Mouse (Mus musculus) thymus, postnatal 14 days (tissue): ENCODE results near the gene Hsd17b1.
"Not testable (repeated sequence)": the region's sequence is repeated elsewhere in the genome, so short reads cannot be mapped to it uniquely, and the experiment has no call there.

Source experiments
- DNase-seq: peaks from one replicate; pipeline ENCODE4 v3.0.0; 2021

The Hsd17b1 gene

DNA sequence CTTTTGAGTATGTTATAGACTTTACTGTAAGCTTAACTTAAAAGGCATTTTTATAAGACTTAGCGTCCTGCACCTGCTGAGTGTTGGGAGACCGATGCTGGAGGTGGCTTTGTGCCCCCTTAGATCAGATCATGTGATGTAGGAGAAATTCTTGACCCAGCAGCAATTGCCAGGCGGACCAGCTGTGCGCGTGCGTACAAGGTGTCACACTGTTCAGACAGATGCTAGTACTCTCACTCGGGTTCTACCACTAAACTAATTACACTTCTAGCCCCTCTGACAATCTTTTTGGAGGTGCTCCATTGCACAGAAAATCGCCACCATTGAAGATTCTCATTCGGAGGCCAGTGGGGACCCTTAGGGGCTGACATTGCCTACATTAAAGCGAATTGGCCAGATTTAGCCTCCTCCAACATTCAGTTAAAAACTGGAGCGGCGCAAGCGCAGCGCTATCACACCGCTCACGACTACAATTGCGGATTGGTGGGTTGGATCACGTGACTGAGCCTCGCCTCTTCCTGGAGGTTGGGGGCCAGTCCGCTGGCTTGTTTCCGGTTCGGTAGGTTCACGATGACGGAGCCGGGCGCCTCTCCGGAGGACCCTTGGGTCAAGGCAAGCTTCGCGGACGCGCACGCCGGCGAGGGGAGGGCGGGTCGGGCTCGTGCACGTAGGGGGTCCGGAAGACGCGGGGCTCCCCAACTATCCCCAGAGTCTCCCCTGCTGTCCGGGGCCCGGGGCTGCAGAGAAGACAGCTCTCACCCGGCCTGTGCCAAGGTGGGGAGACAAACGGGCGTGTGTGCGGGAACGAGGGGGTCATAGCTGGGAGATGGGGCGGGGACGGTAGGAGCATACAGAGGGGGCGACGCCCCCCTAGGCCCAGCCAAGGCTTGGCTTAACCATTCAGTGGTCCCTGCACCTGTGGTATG is 8.8 kb downstream of the Hsd17b1 start, which contains the start of gene Mlx:
TSS of gene Mlx (plus strand) at position 522 of the 926 bp plus-strand sequence.
- DNase-seq = peak; percentile 91

DNA sequence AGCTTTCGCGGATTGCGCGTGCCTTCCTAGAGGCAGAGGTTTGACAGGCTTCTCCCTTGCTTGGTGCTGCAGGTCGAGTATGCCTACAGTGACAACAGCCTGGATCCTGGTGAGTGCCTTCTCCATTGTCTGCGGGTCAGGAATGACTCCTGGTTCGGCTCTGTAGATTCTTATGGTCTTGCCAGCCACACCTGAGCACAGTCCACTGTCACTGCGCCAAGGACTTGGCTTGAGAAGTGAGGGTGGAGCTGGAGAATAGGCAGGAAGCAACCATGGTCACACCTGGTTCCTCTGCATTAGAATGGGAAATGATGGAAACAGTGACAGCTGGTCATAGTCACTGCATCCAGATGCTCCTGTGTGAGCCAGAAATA is 9.5 kb downstream of the Hsd17b1 start:
- no peak for DNase-seq

DNA sequence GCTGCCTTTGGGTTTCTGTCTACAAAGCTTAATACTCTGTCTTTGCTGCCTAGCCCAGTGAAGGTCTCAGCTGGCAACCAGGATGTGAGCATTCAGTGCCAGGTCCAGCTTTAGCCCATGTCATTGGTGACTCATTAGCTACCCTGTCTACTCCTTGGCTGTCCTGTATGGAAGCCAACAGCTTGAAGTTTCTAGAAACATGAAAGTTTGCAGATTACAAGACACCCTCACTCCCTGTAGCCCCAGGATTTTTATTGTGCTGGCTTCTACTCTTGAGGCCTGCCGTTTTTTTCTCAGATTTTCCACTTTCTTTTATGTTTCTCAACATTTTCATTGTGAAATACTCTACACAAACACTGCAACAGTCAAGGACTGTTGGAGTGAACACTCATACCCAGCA is 11.7 kb downstream of the Hsd17b1 start:
- DNase-seq = no peak

DNA sequence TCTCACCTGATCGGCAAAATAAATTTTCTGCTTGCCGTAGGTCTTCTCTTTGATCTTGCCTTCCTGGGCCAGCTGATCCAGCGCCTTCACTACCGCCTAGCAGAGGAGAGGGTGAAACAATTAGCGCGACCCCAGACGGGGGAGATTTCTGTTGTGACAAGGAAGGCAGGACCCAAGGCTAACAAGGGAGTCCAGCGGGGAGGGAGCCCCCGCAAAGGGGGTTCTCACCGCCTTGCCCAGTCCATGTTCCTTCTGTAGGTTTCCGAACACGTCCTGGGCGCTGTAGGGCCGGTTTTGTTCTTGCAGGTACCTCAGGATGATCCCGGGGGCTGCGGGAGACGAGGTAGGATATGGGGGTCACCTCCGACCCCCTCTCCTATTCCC is 16.7 kb downstream of the Hsd17b1 start:
- DNase-seq = no peak

DNA sequence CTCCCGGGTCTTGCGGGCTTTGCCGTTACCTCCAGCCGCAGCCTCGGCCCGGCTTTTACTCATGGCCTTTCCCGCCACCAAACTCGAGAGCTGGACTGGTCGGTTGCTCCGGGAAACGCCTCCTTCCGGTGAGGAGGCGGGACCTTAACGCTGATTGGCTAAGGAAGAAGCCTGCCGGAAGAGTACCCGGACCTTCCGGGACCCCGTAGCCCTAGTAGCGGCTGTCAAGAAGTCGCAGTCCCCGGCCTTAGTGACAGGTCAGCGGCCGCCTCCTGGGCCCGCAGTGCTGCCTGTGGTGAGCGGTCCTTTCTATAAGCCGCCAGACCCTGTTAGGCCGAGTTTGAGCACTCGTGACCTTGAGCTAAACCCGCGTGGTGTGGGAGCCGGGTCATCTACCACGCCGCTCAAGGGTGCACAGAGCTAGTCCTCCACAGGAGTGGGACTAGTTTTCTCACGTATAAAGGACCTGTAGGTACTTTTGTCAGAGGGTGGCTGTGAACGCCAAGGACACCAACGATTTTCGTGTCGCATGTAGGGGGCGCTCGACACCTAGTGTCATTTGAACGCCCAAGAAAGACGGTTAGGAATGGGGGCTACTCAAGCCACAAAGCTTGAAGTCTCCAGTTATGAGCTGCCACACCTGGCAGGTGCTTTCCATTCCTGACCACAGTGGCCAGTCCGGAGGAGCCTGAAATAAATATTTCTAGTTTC is 17.3 kb downstream of the Hsd17b1 start, which contains the start of gene Psmc3ip:
TSS of gene Psmc3ip (minus strand) at position 123 of the 711 bp plus-strand sequence.
- peak; percentile 92 for DNase-seq

DNA sequence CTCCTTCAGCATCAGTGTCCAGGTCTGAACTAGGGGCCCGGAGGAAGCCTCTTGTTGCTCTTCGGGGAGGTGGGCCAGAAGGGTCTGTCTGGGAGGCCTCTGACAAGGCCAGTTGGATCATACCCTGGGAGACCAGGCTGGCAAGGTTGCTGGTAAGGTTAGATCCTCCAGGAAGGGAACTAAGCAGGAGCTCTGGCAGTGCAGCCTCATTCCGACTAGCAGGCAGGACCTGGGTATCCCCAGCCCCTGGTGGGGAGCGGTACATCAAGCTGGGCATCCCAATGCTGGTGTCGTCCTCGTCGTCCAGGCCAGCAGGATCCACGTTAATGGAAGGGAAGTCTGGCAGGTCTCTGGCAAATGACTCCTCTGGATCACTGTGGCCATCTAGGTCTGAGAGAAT is 20.0 kb downstream of the Hsd17b1 start:
- no peak for DNase-seq

DNA sequence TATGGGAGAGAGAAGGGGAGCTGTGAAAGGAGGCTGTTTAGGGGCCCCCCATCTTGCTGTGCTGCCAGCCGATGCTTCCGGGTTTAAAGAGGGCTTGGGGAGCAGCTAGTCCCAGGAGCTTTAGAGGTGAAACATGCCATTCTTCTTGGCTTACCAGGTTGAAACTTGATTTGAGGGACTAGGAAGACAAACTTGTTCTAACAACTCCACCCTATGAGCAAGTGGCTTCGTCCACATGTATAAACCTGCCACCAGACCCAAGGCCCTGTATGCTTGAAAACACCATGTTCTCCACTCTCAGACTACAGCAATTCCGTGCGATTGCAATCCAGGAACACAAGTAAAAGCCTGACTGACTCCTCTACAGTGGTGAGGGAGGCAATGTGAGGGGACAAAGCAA is 24.8 kb downstream of the Hsd17b1 start:
- DNase-seq = no peak

DNA sequence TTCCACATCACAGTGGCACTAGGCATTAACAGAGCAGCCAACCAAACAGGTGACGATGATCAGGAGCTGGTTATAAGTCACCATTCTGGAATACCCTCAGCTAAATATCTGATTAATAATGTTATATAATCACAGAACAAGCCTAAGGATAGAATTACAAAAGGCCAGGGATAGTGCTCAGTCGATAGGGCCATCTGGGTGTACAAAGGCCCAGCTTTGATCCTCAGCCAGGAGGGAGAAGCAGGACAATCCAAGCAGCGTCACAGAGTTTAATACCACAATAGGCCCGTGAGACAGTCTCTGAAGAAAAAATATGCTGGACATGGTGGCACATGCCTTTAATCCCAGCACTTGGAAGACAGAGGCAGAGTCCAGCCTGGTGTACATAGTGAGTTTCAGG is 31.1 kb downstream of the Hsd17b1 start:
- no peak for DNase-seq

DNA sequence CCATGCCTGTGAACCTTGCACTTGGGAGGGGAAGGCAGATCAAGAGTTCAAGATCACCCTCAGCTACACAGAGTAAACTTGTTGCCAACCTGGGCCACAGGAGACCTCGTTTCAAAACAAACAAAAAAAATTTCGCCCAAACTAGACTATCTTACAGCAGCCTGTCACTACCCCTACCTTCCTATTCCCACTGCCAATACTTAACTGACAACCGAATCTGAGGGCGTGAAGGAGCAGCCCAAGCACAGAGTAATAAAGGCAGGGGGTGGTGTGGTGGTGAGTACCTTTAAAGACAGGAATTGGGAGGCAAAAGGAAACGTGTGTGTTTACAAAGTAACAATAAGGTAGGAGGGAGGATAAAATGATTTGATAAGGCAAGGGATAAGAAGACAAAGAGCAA is 32.5 kb downstream of the Hsd17b1 start:
- no peak for DNase-seq

DNA sequence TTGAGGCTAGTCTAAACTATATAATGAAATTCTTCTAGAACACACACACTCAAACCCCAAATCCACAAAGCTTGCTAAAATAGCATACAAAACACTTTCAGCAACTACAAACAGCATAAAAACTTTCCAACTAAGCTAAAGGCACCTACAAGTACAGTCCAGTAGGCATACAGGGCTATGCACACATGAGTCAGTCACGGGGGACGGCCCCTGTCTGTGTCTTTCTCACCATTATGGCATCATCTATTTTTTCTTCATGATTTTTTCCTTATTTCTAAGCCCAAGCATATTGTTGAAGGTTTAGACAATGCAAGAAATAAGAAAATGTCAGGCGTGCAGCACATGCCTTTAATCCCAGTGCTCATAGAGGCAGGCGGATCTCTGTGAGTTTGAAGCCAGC is 33.0 kb downstream of the Hsd17b1 start:
- no peak for DNase-seq

DNA sequence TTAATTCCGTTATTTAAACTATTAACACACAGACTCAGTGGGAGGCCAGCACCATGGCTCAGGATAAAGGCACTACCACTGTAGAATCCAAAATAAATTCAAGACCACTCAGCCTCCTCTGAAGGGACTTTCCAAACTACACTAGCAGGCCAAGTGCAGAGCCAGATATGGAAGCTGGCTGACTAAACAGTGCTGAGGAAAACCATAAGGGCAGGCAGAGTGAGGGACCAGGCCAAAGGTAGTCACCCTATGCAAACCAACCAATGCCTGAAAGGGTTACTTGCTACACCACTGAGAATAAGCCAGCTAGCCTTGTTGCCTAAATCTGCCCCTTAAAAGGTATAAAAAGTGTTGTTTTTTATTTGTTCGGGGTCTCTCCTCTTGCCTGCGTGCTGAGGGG is 34.0 kb downstream of the Hsd17b1 start:
- no peak for DNase-seq

DNA sequence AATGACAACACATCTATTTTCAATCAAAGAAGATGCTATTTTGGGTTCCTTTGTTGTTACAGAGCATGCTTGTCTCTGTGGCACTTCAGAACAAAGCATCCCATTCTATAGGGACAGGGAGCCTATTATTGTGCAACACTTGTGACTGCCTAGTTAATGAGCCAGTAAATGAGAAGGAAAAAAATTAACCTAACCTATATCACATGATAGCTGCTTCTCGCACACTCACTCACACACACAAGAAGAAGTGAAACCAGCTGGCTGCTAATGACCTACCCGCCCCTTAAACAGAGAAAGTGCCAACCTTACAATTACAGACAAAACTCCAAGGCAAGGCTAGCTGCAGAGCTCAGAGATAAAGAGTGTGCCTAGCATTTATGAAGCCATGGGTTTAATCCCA is 37.4 kb downstream of the Hsd17b1 start:
- DNase-seq = no peak

DNA sequence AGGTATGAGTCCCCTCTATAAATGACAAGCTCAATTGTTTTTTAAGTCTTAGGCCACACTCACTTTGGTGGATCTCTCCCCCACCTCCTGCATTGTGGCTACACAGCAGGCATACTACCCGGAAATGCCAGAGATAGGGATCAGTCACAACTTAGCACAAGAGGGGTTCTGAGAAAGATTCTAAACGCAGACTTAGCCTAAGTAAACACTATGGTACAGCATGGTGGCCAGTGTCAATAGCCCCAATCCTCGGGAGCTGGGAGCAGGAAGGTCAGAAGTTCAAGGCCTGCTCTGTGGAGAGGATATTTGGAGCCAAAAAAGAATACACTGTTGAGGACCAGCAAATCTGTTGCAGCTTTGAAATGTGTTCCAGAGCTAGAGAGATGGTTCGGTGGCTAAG is 39.9 kb downstream of the Hsd17b1 start:
- DNase-seq = peak; percentile 14

DNA sequence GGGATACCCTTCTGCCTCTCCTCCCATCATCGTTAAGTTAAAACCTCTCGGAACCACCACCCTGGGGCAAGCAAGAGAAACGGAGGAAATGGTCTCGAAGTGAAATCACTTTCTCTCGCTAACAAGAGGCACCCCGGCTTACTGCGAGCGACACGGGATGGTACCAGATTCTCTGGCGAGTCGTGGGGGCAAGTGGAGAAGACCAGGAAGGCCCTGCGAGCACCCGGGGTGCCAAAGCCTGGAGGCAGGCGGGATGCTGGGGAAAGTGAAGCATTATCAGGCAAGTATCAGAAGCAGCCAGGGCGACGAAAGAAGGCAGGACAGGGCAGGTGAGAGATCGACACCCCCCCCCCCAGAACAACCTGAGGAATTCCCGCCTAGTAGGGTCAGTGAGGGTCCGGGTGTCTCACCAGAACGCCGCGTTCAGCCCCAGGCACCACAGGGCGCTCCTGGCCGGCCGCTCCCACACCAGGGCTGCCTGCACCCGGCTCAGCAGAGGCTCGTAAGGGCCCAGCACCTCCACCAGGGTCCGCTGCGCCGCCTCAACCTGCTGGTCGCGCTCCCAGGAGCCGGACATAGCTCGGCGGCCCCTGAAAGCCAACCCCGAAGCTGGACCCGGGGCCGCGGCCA is 41.0 kb downstream of the Hsd17b1 start:
- no peak for DNase-seq

DNA sequence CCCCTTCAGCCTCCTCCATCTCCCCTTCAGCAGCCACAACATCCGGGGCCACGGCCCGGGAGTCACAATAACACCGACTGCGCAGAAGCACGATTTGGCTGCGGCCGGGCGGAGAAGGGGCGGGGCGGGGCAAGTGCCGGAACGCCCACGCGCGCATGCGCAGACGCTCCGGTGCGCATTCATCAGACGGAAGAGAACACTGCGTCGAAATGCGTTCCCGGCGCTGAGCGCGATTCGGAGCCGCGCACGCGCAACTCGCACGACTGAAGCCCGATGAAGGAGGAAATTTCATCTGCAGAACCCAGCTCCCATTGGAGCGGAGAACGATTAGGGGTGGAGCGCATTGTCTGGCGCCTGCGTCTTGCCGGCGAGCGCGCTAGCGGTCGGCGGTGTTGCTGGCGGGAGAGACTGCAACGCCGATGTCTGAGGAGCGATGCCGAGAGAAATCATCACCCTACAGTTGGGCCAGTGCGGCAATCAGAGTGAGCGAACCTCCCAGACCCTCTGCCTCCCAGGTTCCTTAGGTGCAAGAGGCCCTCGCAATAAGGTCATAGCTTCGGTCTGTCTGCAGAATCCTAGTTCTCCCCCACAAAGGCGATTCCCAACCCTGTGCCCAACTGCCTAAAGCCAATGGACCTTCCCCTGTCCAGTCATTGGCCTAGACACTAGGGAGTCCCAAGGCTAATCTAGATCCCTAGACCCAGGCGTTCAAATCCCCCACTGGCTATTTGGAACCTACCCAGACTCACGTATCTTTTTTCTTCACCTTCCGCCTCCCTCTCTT is 41.7 kb downstream of the Hsd17b1 start, which contains the start of the genes Retreg3 and Tubg1:
TSS of gene Retreg3 (minus strand) at position 133 of the 784 bp plus-strand sequence.
TSS of gene Tubg1 (plus strand) at position 178 of the 784 bp plus-strand sequence.
- DNase-seq = peak; percentile 99

DNA sequence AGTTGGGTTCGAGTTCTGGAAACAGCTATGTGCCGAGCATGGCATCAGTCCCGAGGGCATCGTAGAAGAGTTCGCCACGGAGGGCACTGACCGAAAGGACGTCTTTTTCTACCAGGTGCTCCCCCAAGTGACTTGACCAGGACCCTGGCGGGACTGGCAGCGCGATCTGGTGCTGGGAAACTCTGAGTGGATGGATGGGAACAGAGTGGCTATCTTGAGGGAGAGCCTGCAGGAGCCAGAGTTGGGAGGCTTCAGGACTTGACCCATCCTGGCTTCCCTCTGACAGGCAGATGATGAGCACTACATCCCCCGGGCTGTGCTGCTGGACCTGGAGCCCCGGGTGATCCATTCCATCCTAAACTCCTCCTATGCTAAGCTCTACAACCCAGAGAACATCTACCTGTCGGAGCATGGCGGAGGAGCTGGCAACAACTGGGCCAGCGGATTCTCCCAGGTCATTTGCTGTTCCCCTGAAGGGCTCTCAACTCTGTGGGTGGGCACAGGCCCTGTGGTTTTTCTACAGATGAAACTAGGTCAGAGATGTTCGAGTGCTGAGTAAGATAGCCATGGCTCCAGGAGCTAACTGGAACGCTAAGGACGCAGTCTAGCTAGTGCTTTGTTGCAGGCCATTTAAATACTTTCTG is 42.5 kb downstream of the Hsd17b1 start:
- peak; percentile 27 for DNase-seq

DNA sequence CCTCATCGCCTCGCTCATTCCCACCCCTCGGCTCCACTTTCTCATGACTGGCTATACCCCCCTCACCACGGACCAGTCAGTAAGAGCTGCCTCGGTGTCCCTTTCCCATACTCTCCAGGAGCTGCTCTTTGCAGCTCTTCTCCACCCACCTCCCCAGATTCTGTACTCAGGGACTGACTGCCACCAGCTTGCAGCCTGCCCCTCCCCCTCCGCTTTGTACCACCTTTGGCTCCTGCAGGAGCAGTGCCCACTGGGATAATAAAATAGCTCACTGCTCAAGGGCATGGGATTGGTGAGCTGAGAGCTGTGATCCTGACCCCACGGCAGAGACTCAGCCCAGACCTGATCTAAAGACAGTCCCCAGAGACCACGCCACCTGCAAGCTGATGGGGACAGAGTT is 46.3 kb downstream of the Hsd17b1 start:
- DNase-seq = not testable (repeated sequence)

DNA sequence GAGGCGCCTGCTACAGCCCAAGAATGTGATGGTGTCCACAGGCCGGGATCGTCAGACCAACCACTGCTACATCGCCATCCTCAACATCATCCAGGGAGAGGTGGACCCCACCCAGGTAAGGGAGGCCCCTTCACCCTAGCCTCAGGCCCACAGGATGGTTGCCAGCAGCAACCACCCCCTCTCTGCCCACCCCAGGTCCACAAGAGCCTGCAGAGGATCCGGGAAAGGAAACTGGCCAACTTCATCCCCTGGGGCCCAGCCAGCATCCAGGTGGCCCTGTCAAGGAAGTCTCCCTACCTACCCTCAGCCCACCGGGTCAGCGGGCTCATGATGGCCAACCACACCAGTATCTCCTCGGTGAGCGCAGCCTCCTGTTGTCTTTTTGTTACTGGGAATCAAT is 46.8 kb downstream of the Hsd17b1 start:
- not testable (repeated sequence) for DNase-seq

DNA sequence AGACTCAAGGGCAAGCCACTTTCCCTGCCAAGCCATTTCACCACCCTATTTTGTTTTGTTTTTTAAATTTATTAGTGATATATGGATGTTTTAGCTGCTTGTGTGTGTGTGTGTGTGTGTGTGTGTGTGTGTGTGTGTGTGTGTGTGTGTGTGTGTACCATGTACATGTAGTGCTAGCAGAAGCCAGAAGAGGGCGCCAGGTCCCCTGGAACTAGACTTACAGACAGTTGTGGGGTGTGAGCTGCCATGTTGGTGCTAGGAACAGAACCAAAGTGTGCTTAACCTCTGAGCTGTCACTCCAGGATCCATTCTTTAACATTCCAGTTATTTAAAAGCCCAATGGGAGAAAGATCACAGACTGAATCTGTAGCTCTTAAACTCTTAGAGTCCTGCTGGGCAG is 48.9 kb downstream of the Hsd17b1 start:
- peak; percentile 27 for DNase-seq

DNA sequence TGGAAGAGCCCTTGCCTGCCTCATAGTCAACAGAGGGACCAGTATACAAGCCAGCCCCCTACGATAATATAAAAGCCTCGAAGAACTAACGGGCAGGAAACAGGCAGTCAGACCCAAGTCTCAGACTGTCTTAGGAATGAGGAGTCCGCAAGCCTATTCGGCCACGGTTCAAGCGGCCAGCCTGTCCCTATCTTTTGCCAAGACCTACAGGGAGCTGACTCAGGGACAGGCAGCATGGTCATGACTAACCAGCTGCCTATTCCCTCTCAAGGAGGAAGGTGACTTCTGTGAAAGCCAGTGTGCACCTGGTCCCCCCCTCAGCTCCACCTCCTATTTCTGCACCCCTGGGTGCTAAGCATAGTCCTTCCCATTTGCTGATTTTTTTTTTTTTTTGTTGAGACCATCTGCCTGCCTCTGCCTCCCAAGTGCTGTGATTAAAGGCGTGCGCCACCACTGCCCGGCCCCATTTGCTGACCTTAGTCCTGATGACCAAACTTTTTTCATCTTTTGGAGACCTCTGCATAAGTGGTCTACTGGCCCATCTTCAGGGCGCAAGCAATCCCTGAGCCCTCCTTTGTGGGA is 50.9 kb downstream of the Hsd17b1 start:
- no peak for DNase-seq
